13 mouse cellular contexts compared by ENCODE assay signal in genomic region chr17:84571629-84572028, GRCm38 (mm10). TPM values are rescaled to one million over a fixed set of nuclear protein-coding genes. Genes with fewer than 3 reads are reported as not detected.
DNase-seq lines count a peak whose midpoint lies in the region; ATAC-seq and TF ChIP-seq lines count a peak whose summit lies in the region.
"Had no signal": no experiment of that assay in that cellular context is flagged by ENCODE, and none has a peak within 500 bp of the region (broad histone marks: within the 10 kb centered on the region; RNA-seq: fewer than 3 reads in every experiment).

No protein-coding gene starts in this region.

- no peaks in the 10 kb centered on the region for H3K9me3 ChIP-seq in midbrain, embryonic 10.5 days (replicated peaks)
- no peaks in the 10 kb centered on the region for H3K9me3 ChIP-seq in midbrain, postnatal 0 days (ENCODE audit: low read length)
- no peaks in the 10 kb centered on the region for H3K9me3 ChIP-seq in forebrain, embryonic 16.5 days (ENCODE audit: control insufficient read depth, low read length)
- H3K9me3 ChIP-seq: embryonic facial prominence, embryonic 13.5 days; hindbrain, embryonic 15.5 days; limb, embryonic 13.5 days; megakaryocyte, embryonic 14.5 days had no signal

- no peak for ATAC-seq in midbrain, postnatal 0 days (ENCODE audit: low FRiP score)
- peak; percentile 55; the same call in 1 of the 2 replicates for ATAC-seq in forebrain, embryonic 16.5 days
- ATAC-seq in megakaryocyte, adult 5-6 weeks (ENCODE audit: poor library complexity, severe bottlenecking) = no peak; the same call in 1 of the 2 replicates

- H3K9ac ChIP-seq in midbrain, postnatal 0 days (replicated peaks; ENCODE audit: low read length, poor library complexity, severe bottlenecking) = no peak overlapping the region
- no peak overlapping the region for H3K9ac ChIP-seq in forebrain, embryonic 16.5 days (replicated peaks; ENCODE audit: low read depth, low read length)
- H3K9ac ChIP-seq: embryonic facial prominence, embryonic 13.5 days; hindbrain, embryonic 15.5 days; limb, embryonic 13.5 days had no signal

- peaks cover 15% of the 10 kb centered on the region for H3K4me1 ChIP-seq in midbrain, embryonic 10.5 days
- H3K4me1 ChIP-seq in midbrain, postnatal 0 days (ENCODE audit: insufficient read depth, low read length) = no peaks in the 10 kb centered on the region
- peaks cover 7% of the 10 kb centered on the region for H3K4me1 ChIP-seq in forebrain, embryonic 16.5 days (replicated peaks; ENCODE audit: control insufficient read depth, insufficient read depth, low read length)
- H3K4me1 ChIP-seq: megakaryocyte, embryonic 14.5 days had no signal

- 0 out of 2 replicates have a peak, but pooled peaks cover 3% of the 10 kb centered on the region for H3K36me3 ChIP-seq in midbrain, embryonic 10.5 days
- peaks cover 2% of the 10 kb centered on the region; the same call in 1 of the 2 replicates for H3K36me3 ChIP-seq in midbrain, postnatal 0 days (ENCODE audit: insufficient read depth, low read length)
- no peaks in the 10 kb centered on the region for H3K36me3 ChIP-seq in forebrain, embryonic 16.5 days (ENCODE audit: control insufficient read depth, insufficient read depth)
- H3K36me3 ChIP-seq: hindbrain, embryonic 15.5 days had no signal

- no peak for TF ChIP-seq CTCF in midbrain, postnatal 0 days (IDR thresholded peaks at IDR 0.05)

- no peak overlapping the region for H3K4me3 ChIP-seq in midbrain, embryonic 10.5 days
- H3K4me3 ChIP-seq in midbrain, postnatal 0 days (ENCODE audit: low read depth, low read length) = no peak overlapping the region
- peak overlapping the region; percentile 19 for H3K4me3 ChIP-seq in forebrain, embryonic 16.5 days (replicated peaks; ENCODE audit: low read length)
- H3K4me3 ChIP-seq: embryonic facial prominence, embryonic 13.5 days; hindbrain, embryonic 15.5 days; limb, embryonic 13.5 days; megakaryocyte, embryonic 14.5 days had no signal

- H3K27me3 ChIP-seq in midbrain, embryonic 10.5 days (ENCODE audit: low read depth, poor library complexity, severe bottlenecking) = no peaks in the 10 kb centered on the region
- no peaks in the 10 kb centered on the region for H3K27me3 ChIP-seq in midbrain, postnatal 0 days (ENCODE audit: insufficient read depth, low read length)
- no peaks in the 10 kb centered on the region for H3K27me3 ChIP-seq in forebrain, embryonic 16.5 days (replicated peaks; ENCODE audit: control insufficient read depth, insufficient read depth, low read length)
- H3K27me3 ChIP-seq: embryonic facial prominence, embryonic 13.5 days; hindbrain, embryonic 15.5 days; limb, embryonic 13.5 days had no signal

- no peak overlapping the region for H3K27ac ChIP-seq in midbrain, embryonic 10.5 days (replicated peaks)
- no peak overlapping the region for H3K27ac ChIP-seq in midbrain, postnatal 0 days (ENCODE audit: low read depth, low read length)
- H3K27ac ChIP-seq in forebrain, embryonic 16.5 days (ENCODE audit: low read length) = no peak overlapping the region
- H3K27ac ChIP-seq: embryonic facial prominence, embryonic 13.5 days; hindbrain, embryonic 15.5 days; limb, embryonic 13.5 days had no signal

- WGBS in midbrain, embryonic 10.5 days = 70% methylated on average over 18 of the region's 18 CpGs
- WGBS in midbrain, postnatal 0 days = 75% methylated on average over 18 of the region's 18 CpGs
- WGBS in forebrain, embryonic 16.5 days = 56% methylated on average over 18 of the region's 18 CpGs

- DNase-seq in embryo, embryonic 10 days (ENCODE audit: low spot score) = peak; percentile 67
- no peak for DNase-seq in embryo, embryonic 9.5 days (ENCODE audit: extremely low spot score)
- DNase-seq in midbrain, embryonic 10.5 days (ENCODE audit: low spot score) = peak; percentile 34
- DNase-seq in midbrain, postnatal 0 days (ENCODE audit: low spot score) = no peak
- peak; percentile 47 for DNase-seq in retina, postnatal 1 day
- DNase-seq in ovary, postnatal 10 days (ENCODE audit: low spot score) = no peak
- DNase-seq: kidney, postnatal 4 days had no signal

- no peak overlapping the region for H3K4me2 ChIP-seq in midbrain, postnatal 0 days (ENCODE audit: low read depth, low read length, poor library complexity, severe bottlenecking)
- H3K4me2 ChIP-seq in forebrain, embryonic 16.5 days (ENCODE audit: low read length) = peak overlapping the region; percentile 38
- H3K4me2 ChIP-seq: embryonic facial prominence, embryonic 13.5 days; hindbrain, embryonic 15.5 days; limb, embryonic 13.5 days had no signal

RNA-seq across cellular contexts. Expression of gene Dync2li1, which starts 54.7 kb away (rescaled TPM):
- polyA plus RNA-seq in midbrain, embryonic 10.5 days (2016; fragmentation: Nextera tagmentation; extraction: Ambion mirVana) = 30.9 and 32.7 TPM in 2 replicates
- total RNA-seq in midbrain, postnatal 0 days (2014; rRNA removed) = 18.3 and 19.6 TPM in 2 replicates
- 36.1 and 37.7 TPM in 2 replicates for polyA plus RNA-seq in midbrain, postnatal 0 days (2015; fragmentation: Nextera tagmentation; extraction: Ambion mirVana)
- polyA plus RNA-seq in forebrain, embryonic 16.5 days (2015; fragmentation: Nextera tagmentation; extraction: Ambion mirVana) = 33.0 and 34.4 TPM in 2 replicates
- total RNA-seq in megakaryocyte, adult 5-6 weeks (2015) = 2.6 and 3.3 TPM in 2 replicates
- 0.88 and 1.1 TPM in 2 replicates for total RNA-seq in megakaryocyte, adult 5-6 weeks (2017)

RNA-seq across cellular contexts. Expression of gene Plekhh2, which starts 59.9 kb away (rescaled TPM):
- 2.9 and 4.0 TPM in 2 replicates for polyA plus RNA-seq in midbrain, embryonic 10.5 days (2016; fragmentation: Nextera tagmentation; extraction: Ambion mirVana)
- total RNA-seq in midbrain, postnatal 0 days (2014; rRNA removed) = 3.1 and 4.3 TPM in 2 replicates
- polyA plus RNA-seq in midbrain, postnatal 0 days (2015; fragmentation: Nextera tagmentation; extraction: Ambion mirVana) = 1.2 and 1.6 TPM in 2 replicates
- polyA plus RNA-seq in forebrain, embryonic 16.5 days (2015; fragmentation: Nextera tagmentation; extraction: Ambion mirVana) = 0.84 and 1.7 TPM in 2 replicates
- not detected in 2 replicates for total RNA-seq in megakaryocyte, adult 5-6 weeks (2015)
- total RNA-seq in megakaryocyte, adult 5-6 weeks (2017) = 0.12 and 0.15 TPM in 2 replicates

Comparison
In these comparisons a context has a peak if more than half of its experiments do, and no peak if none do; other contexts are left out.
1. DNase-seq: peak in embryo, embryonic 10 days (single experiment), midbrain, embryonic 10.5 days (single experiment) and retina, postnatal 1 day (single experiment); none in embryo, embryonic 9.5 days (single experiment), midbrain, postnatal 0 days (single experiment) and ovary, postnatal 10 days (single experiment).